Mouse (Mus musculus) kidney, postnatal 0 days (tissue): ENCODE measurements around the gene Ankrd27. TPM values are rescaled to one million over a fixed set of nuclear protein-coding genes. Genes with fewer than 3 reads are reported as not detected.

ENCODE experiments used
- ATAC-seq: fragments of 200-750 bp; cut with Nextera tagmentation; replicated peaks from 2 replicates; pipeline ENCODE4 v1.8.0; 2017; ENCODE audit warnings: low read depth, moderate number of reproducible peaks, moderate TSS enrichment, moderate library complexity; ENCODE audit not compliant: low FRiP score
- DNase-seq: peaks from one replicate; pipeline ENCODE4 v3.0.0-alpha.2; 2016; ENCODE audit warnings: low spot score
- H3K27ac ChIP-seq: fragments of 300-500 bp; sonication (generic); 2 replicates; pipeline ENCODE4 v1.5.1; 2014; ENCODE audit warnings: mild to moderate bottlenecking
- H3K27me3 ChIP-seq: fragments of 300-500 bp; sonication (generic); 2 replicates; pipeline ENCODE4 v1.6.1; 2014; ENCODE audit warnings: low read length, mixed read lengths; ENCODE audit not compliant: insufficient read depth
- H3K36me3 ChIP-seq: fragments of 300-500 bp; sonication (generic); 2 replicates; pipeline ENCODE4 v1.6.1; 2014; ENCODE audit warnings: low read length, mixed read lengths; ENCODE audit not compliant: insufficient read depth
- H3K4me1 ChIP-seq: fragments of 300-500 bp; sonication (generic); replicated peaks from 2 replicates; pipeline ENCODE4 v1.6.1; 2014; ENCODE audit warnings: antibody characterized with exemption, low read length, mixed read lengths; ENCODE audit not compliant: insufficient read depth
- H3K4me2 ChIP-seq: fragments of 300-500 bp; sonication (generic); 2 replicates; pipeline ENCODE4 v1.6.1; 2014; ENCODE audit warnings: mild to moderate bottlenecking, low read length, moderate library complexity, mixed read lengths
- H3K4me3 ChIP-seq: fragments of 300-500 bp; sonication (generic); replicated peaks from 2 replicates; pipeline ENCODE4 v1.5.1; 2014; ENCODE audit warnings: low read depth, low read length
- H3K9ac ChIP-seq: fragments of 300-500 bp; sonication (generic); 2 replicates; pipeline ENCODE4 v1.6.1; 2014; ENCODE audit warnings: low read depth, low read length
- H3K9me3 ChIP-seq: fragments of 300-500 bp; sonication (generic); replicated peaks from 2 replicates; pipeline ENCODE4 v1.6.1; 2016; ENCODE audit warnings: low read length, inconsistent platforms, mixed read lengths
- CTCF ChIP-seq: IDR thresholded peaks from 2 replicates; pipeline ENCODE4 v1.5.1; 2016; ENCODE audit warnings: antibody characterized with exemption, low read depth, mild to moderate bottlenecking, moderate library complexity
- WGBS: fragments of 180-500 bp; shearing (Covaris S2); extraction: QIAGEN DNeasy Blood & Tissue Kit; methylation state at CpG from one replicate; pipeline ENCODE4 v1.1.7; 2014; 5-methylcytosine and 5-hydroxymethylcytosine counted together
- polyA plus RNA-seq: library from polyadenylated mRNA; unstranded; fragments of >200 nt; fragmentation: Nextera tagmentation; extraction: Ambion mirVana; gene quantifications from 2 replicates; pipeline ENCODE4 v1.2.1, GENCODE M21; 2015

Gene Ankrd27
- polyA plus RNA-seq, 1 experiment from 2014 or later = 18.5 TPM

DNA sequence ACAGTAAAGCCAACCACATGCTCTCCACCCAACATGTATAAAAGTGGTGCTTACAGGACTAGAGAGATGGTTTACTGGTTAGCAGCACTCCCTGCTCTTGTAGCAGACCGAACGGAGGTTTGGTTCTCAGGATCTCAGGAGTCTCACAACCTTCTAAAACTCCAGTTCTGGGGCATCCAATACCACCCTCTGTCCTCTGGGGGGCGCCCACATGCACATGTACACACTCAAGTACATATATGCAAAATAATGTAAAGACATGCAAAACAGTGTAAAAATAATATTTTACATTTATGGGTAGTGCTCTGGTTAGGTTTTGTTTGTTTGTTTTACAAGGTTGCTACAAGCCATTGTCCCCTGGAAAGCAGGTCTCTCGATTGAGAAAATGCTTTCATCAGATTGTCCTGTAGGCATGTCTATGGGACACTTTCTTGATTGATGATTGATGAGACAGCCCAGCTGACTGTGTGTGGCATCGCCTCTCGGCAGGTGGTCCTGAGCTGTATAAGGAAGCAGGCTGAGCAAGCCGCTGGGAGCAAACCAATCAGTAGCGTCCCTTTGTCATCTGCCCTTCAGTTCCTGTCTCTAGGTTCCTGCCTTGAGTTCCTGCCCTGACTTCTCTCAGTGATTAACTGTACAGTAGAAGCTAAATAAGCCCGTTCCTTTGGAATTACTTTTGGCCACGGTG lies 65.7 kb downstream of the Ankrd27 start:
- no peak overlapping the region for H3K27ac ChIP-seq
- H3K27me3 ChIP-seq = no peaks in the 10 kb centered on the region
- H3K9ac ChIP-seq = no peak overlapping the region
- TF ChIP-seq CTCF = peak; percentile 29; the same call in 1 of the 2 replicates
- no peak overlapping the region for H3K4me3 ChIP-seq
- no peak overlapping the region for H3K4me2 ChIP-seq
- 85% methylated on average over 10 of the region's 10 CpGs for WGBS
- DNase-seq = no peak
- H3K9me3 ChIP-seq = no peaks in the 10 kb centered on the region
- no peaks in the 10 kb centered on the region for H3K4me1 ChIP-seq
- no peaks in the 10 kb centered on the region for H3K36me3 ChIP-seq
- ATAC-seq = no peak

DNA sequence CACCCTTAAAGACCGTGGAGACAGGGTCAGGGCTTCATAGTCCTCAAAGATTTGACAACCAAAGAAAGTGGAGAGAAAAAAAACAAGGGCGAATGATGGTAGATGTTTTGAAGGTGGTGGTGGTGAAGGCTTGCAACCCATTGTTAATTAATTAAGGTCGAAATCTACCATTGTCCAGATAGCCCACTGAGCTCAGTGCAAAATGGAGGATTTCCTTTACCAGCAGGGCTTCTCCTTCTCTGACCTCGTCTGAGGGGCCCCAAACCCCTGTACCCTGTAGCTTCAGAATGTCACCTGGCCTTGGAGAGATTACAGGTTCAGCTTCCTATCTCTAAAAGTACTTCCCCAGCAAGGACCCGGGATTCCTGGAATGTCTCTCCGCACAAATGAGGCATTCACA lies 71.8 kb downstream of the Ankrd27 start:
- no peak overlapping the region for H3K4me2 ChIP-seq
- no peak overlapping the region for H3K4me3 ChIP-seq
- TF ChIP-seq CTCF = no peak
- no peak overlapping the region for H3K27ac ChIP-seq
- ATAC-seq (no peak), DNase-seq (no peak)
- no peak overlapping the region for H3K9ac ChIP-seq
- H3K4me1 ChIP-seq = no peaks in the 10 kb centered on the region
- 49% methylated on average over 6 of the region's 6 CpGs for WGBS
- H3K36me3 ChIP-seq = no peaks in the 10 kb centered on the region
- H3K9me3 ChIP-seq = no peaks in the 10 kb centered on the region
- H3K27me3 ChIP-seq = no peaks in the 10 kb centered on the region

DNA sequence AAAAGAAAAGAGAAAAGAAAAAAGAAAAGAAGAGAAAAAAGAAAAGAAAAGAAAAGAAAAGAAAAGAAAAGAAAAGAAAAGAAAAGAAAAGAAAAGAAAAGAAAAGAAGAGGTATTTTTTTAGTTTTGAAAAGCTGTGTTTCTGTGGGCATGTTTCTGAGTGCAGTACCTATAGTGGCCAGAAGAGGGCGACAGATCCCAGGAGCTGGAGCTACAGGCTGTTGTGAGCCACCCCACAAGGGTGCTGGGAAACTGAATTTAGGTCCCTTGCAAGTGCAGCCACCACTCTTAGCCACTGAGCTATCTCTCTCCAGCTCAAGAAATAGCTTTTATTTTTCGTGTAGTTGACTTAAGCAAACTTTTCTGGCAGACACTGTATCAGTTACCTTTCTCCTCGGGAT lies 73.1 kb downstream of the Ankrd27 start:
- TF ChIP-seq CTCF = peak; percentile 77
- no peaks in the 10 kb centered on the region for H3K4me1 ChIP-seq
- H3K27me3 ChIP-seq = no peaks in the 10 kb centered on the region
- no peak overlapping the region for H3K4me2 ChIP-seq
- no peaks in the 10 kb centered on the region for H3K9me3 ChIP-seq
- no peak overlapping the region for H3K9ac ChIP-seq
- no peak overlapping the region for H3K4me3 ChIP-seq
- no peak overlapping the region for H3K27ac ChIP-seq
- DNase-seq (no peak), ATAC-seq (no peak)
- 62% methylated on average over 3 of the region's 3 CpGs for WGBS
- no peaks in the 10 kb centered on the region for H3K36me3 ChIP-seq

DNA sequence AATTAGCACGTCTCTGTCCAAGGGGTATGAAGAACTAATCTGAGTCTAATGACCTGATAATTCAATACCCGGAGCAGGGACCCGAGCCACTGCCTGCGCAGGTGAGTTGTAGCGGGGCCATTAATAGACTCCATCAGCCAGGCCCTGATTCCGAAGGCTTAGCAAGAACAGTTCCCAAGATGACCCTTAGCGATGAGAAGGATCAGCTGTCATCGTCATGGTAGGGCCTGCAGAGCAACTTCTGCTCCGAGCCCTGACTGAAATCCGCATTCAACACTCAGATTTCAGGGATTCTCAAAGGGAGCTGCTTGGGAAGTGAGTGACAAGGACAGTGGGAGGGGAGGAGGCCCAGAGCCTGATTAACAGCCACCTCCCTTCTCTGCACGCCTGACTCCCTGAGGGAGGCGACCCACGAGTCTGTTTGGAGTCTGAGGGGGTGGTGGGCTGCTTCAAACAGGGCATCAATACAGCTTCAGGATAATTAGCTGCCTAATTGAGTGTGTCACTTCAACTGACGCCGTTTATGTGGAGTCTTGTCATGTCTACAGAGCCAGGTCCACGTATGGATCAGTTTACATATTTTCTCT lies 77.8 kb downstream of the Ankrd27 start:
- no peak for TF ChIP-seq CTCF

DNA sequence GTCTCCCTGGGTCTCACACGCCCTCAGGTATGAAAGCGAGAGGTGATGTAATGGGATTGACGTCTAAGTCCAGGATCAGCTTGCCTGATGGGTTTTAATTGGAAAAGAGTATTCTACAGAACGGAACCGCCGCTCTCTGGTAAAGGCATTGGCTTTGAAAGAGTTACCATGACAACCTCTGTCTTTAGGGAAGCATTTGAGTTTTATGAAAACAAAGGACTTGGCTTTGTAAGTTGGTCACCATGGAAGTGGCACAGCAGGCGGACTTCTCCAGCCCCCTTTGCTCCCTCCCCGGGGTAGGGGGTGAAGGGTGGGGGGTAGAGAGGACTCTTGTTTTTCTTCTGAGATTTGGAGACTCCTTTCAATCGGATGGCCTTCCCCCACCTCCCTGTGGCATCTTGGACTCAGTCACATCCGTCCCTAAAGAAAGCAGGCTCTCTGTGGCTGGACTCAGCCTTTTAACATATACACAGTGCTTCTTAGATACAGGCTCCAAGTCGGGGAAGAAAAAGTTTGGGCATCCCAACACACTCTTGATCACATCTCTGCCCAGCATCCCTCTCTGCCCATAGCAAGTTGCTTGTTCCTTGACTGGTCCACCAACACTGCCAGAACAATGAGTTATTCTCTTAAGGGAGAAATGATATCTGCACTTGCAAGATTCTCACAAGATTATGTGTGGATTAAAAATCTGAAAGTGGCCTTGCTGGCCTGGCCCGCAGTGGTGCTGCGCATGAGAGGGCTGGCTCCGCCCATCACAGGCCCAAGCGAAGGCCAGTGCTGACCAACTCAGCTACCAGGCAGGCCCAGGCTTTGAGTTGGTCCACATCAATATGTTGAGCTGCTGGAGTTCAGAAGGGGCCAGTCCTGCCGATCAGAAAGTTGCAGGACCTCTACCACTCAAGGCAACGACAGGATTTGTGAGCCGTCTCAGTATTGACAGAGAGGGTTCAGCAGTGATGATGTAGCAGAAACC lies 82.3 kb downstream of the Ankrd27 start:
- ATAC-seq = no peak
- Histone ChIP-seq H3K36me3 (no peaks in the 10 kb centered on the region), H3K4me2 (no peak overlapping the region), H3K9me3 (no peaks in the 10 kb centered on the region), H3K4me1 (no peaks in the 10 kb centered on the region), H3K27ac (no peak overlapping the region), H3K4me3 (no peak overlapping the region), H3K9ac (no peak overlapping the region), H3K27me3 (no peaks in the 10 kb centered on the region)
- WGBS = 56% methylated on average over 18 of the region's 18 CpGs
- no peak for DNase-seq
- TF ChIP-seq CTCF = no peak

More for the DNA sequence above, 77.8 kb downstream of the Ankrd27 start:
- ATAC-seq (peak; percentile 40; the same call in 1 of the 2 replicates), DNase-seq (peak; percentile 67)
- no peaks in the 10 kb centered on the region for H3K4me1 ChIP-seq
- H3K27me3 ChIP-seq = no peaks in the 10 kb centered on the region
- no peak overlapping the region for H3K9ac ChIP-seq
- no peak overlapping the region for H3K27ac ChIP-seq
- 32% methylated on average over 16 of the region's 16 CpGs for WGBS
- H3K4me3 ChIP-seq = no peak overlapping the region
- no peaks in the 10 kb centered on the region for H3K9me3 ChIP-seq
- no peak overlapping the region for H3K4me2 ChIP-seq
- H3K36me3 ChIP-seq = no peaks in the 10 kb centered on the region

DNA sequence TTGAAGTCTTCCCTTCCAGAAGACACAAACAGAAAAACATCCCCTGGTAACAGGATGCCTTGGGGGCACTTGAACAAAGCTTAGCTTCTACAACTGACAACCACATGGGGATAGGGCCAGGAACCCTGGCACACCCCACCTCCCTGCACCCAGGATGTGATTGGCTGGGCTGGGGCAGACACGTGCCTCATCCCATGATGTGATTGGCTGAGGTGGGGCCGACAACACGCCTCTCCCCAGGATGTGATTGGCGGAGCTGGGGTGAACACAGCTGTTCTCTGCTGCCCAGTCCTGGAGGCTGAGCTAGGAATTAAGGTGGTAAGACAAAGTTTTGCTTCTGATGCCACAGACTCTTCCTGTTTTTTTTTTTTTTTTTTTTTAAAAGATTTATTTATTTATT lies 92.9 kb downstream of the Ankrd27 start:
- Histone ChIP-seq H3K4me3 (no peak overlapping the region), H3K9me3 (no peaks in the 10 kb centered on the region), H3K36me3 (no peaks in the 10 kb centered on the region), H3K27me3 (no peaks in the 10 kb centered on the region), H3K27ac (no peak overlapping the region), H3K4me1 (no peaks in the 10 kb centered on the region), H3K4me2 (no peak overlapping the region), H3K9ac (no peak overlapping the region)
- TF ChIP-seq CTCF = no peak
- DNase-seq (no peak), ATAC-seq (no peak)
- 87% methylated on average over 4 of the region's 4 CpGs for WGBS
